Mouse (Mus musculus): ENCODE measurements around the gene Tas2r126. TPM values are rescaled to one million over a fixed set of nuclear protein-coding genes. Genes with fewer than 3 reads are reported as not detected.
"Not testable (repeated sequence)": the region's sequence is repeated elsewhere in the genome, so short reads cannot be mapped to it uniquely, and the experiment has no call there.

The Tas2r126 gene
- polyA plus RNA-seq, 1 experiment from 2014 or later, result not detected

GRCm38 (mm10) chr6:42447381-42447780, 13.0 kb downstream of the Tas2r126 start:
- Histone ChIP-seq H3K36me3 (ENCODE audit: control insufficient read depth, insufficient read depth, low read length) (no peaks in the 10 kb centered on the region), H3K4me1 (ENCODE audit: control insufficient read depth, insufficient read depth, low read length) (no peaks in the 10 kb centered on the region), H3K9ac (ENCODE audit: low read length) (no peak overlapping the region), H3K27ac (replicated peaks; ENCODE audit: low read depth, low read length) (no peak overlapping the region), H3K4me3 (ENCODE audit: low read depth, low read length) (no peak overlapping the region), H3K27me3 (ENCODE audit: control insufficient read depth, insufficient read depth, low read length) (no peaks in the 10 kb centered on the region), H3K9me3 (ENCODE audit: control insufficient read depth, low read length) (no peaks in the 10 kb centered on the region), H3K4me2 (ENCODE audit: low read depth, severe bottlenecking) (no peak overlapping the region)
- 93% methylated on average over 2 of the region's 2 CpGs for WGBS
- DNase-seq (ENCODE audit: low spot score) (no peak), ATAC-seq (ENCODE audit: insufficient number of reproducible peaks, low FRiP score, low TSS enrichment, low read depth) (no peak)

- H3K4me3 ChIP-seq (ENCODE audit: low read depth, low read length), result no peak within 1 kb of the TSS
- no peaks in the 10 kb centered on the region for H3K27me3 ChIP-seq (ENCODE audit: control insufficient read depth, insufficient read depth, low read length)
- no peaks in the 10 kb centered on the region for H3K4me1 ChIP-seq (ENCODE audit: control insufficient read depth, insufficient read depth, low read length)
- DNase-seq (ENCODE audit: low spot score) (no peak), ATAC-seq (ENCODE audit: insufficient number of reproducible peaks, low FRiP score, low TSS enrichment, low read depth) (no peak)
- WGBS, result 81% methylated on average over 1 of the region's 1 CpGs
- H3K27ac ChIP-seq (replicated peaks; ENCODE audit: low read depth, low read length), result no peak within 1 kb of the TSS
- no peaks in the 10 kb centered on the region for H3K9me3 ChIP-seq (ENCODE audit: control insufficient read depth, low read length)
- no peak within 1 kb of the TSS for H3K4me2 ChIP-seq (ENCODE audit: low read depth, severe bottlenecking)
- H3K36me3 ChIP-seq (ENCODE audit: control insufficient read depth, insufficient read depth, low read length), result no peaks in the 10 kb centered on the region
- H3K9ac ChIP-seq (ENCODE audit: low read length), result no peak within 1 kb of the TSS
Measured at GRCm38 (mm10) chr6:42465096-42465495, 30.8 kb downstream of the Tas2r126 start, which contains the start of gene Olfr458. Olfr458 (minus strand) TSS chr6:42465196.

- no peaks in the 10 kb centered on the region for H3K9me3 ChIP-seq (ENCODE audit: control insufficient read depth, low read length)
- H3K9ac ChIP-seq (ENCODE audit: low read length), result no peak overlapping the region
- no peaks in the 10 kb centered on the region for H3K4me1 ChIP-seq (ENCODE audit: control insufficient read depth, insufficient read depth, low read length)
- H3K4me2 ChIP-seq (ENCODE audit: low read depth, severe bottlenecking), result no peak overlapping the region
- WGBS, result 91% methylated on average over 4 of the region's 4 CpGs
- no peaks in the 10 kb centered on the region for H3K36me3 ChIP-seq (ENCODE audit: control insufficient read depth, insufficient read depth, low read length)
- H3K27me3 ChIP-seq (ENCODE audit: control insufficient read depth, insufficient read depth, low read length), result no peaks in the 10 kb centered on the region
- no peak for DNase-seq (ENCODE audit: low spot score)
- H3K4me3 ChIP-seq (ENCODE audit: low read depth, low read length), result no peak overlapping the region
- H3K27ac ChIP-seq (replicated peaks; ENCODE audit: low read depth, low read length), result no peak overlapping the region
- ATAC-seq (ENCODE audit: insufficient number of reproducible peaks, low FRiP score, low TSS enrichment, low read depth), result no peak
Measured at GRCm38 (mm10) chr6:42470542-42470941, 36.2 kb downstream of the Tas2r126 start.

- H3K27me3 ChIP-seq (ENCODE audit: control insufficient read depth, insufficient read depth, low read length); H3K4me3 ChIP-seq (ENCODE audit: low read depth, low read length); H3K4me2 ChIP-seq (ENCODE audit: low read depth, severe bottlenecking); H3K36me3 ChIP-seq (ENCODE audit: control insufficient read depth, insufficient read depth, low read length); H3K9me3 ChIP-seq (ENCODE audit: control insufficient read depth, low read length); DNase-seq (ENCODE audit: low spot score); H3K4me1 ChIP-seq (ENCODE audit: control insufficient read depth, insufficient read depth, low read length); H3K27ac ChIP-seq (replicated peaks; ENCODE audit: low read depth, low read length); H3K9ac ChIP-seq (ENCODE audit: low read length); ATAC-seq (ENCODE audit: insufficient number of reproducible peaks, low FRiP score, low TSS enrichment, low read depth): not testable (repeated sequence)
- WGBS, result 89% methylated on average over 4 of the region's 4 CpGs
Measured at GRCm38 (mm10) chr6:42471298-42471697, 37.0 kb downstream of the Tas2r126 start.

- DNase-seq (ENCODE audit: low spot score), result no peak
- 73% methylated on average over 1 of the region's 1 CpGs for WGBS
- Histone ChIP-seq H3K4me2 (ENCODE audit: low read depth, severe bottlenecking) (no peak within 1 kb of the TSS), H3K36me3 (ENCODE audit: control insufficient read depth, insufficient read depth, low read length) (no peaks in the 10 kb centered on the region), H3K9me3 (ENCODE audit: control insufficient read depth, low read length) (no peaks in the 10 kb centered on the region), H3K27ac (replicated peaks; ENCODE audit: low read depth, low read length) (no peak within 1 kb of the TSS), H3K4me1 (ENCODE audit: control insufficient read depth, insufficient read depth, low read length) (no peaks in the 10 kb centered on the region), H3K4me3 (ENCODE audit: low read depth, low read length) (no peak within 1 kb of the TSS), H3K9ac (ENCODE audit: low read length) (no peak within 1 kb of the TSS), H3K27me3 (ENCODE audit: control insufficient read depth, insufficient read depth, low read length) (no peaks in the 10 kb centered on the region)
- ATAC-seq (ENCODE audit: insufficient number of reproducible peaks, low FRiP score, low TSS enrichment, low read depth), result no peak
Measured at GRCm38 (mm10) chr6:42476235-42476634, 41.9 kb downstream of the Tas2r126 start, which contains the start of gene Olfr457. Olfr457 (minus strand) TSS chr6:42476335.

GRCm38 (mm10) chr6:42484633-42485032, 50.3 kb downstream of the Tas2r126 start:
- Histone ChIP-seq H3K9ac (ENCODE audit: low read length) (no peak overlapping the region), H3K9me3 (ENCODE audit: control insufficient read depth, low read length) (no peaks in the 10 kb centered on the region), H3K36me3 (ENCODE audit: control insufficient read depth, insufficient read depth, low read length) (no peaks in the 10 kb centered on the region), H3K4me1 (ENCODE audit: control insufficient read depth, insufficient read depth, low read length) (no peaks in the 10 kb centered on the region), H3K4me3 (ENCODE audit: low read depth, low read length) (no peak overlapping the region), H3K27ac (replicated peaks; ENCODE audit: low read depth, low read length) (no peak overlapping the region), H3K27me3 (ENCODE audit: control insufficient read depth, insufficient read depth, low read length) (no peaks in the 10 kb centered on the region), H3K4me2 (ENCODE audit: low read depth, severe bottlenecking) (no peak overlapping the region)
- no peak for DNase-seq (ENCODE audit: low spot score)
- no peak for ATAC-seq (ENCODE audit: insufficient number of reproducible peaks, low FRiP score, low TSS enrichment, low read depth)

Other genes with a start within 250 kb of the Tas2r126 start
- not detected in 2 replicates for gene Tas2r144, start 219.2 kb upstream of the Tas2r126 start, polyA plus RNA-seq (2014; fragmentation: Nextera tagmentation; extraction: Ambion mirVana)
- gene Gstk1, start 188.6 kb upstream of the Tas2r126 start, polyA plus RNA-seq (2014; fragmentation: Nextera tagmentation; extraction: Ambion mirVana), result 21.1 and 22.6 TPM in 2 replicates
- 1.5 TPM in 2 replicates for gene Tmem139, start 172.6 kb upstream of the Tas2r126 start, polyA plus RNA-seq (2014; fragmentation: Nextera tagmentation; extraction: Ambion mirVana)
- 78.3 and 82.6 TPM in 2 replicates for gene Casp2, start 169.6 kb upstream of the Tas2r126 start, polyA plus RNA-seq (2014; fragmentation: Nextera tagmentation; extraction: Ambion mirVana)
- gene Clcn1, start 147.8 kb upstream of the Tas2r126 start, polyA plus RNA-seq (2014; fragmentation: Nextera tagmentation; extraction: Ambion mirVana), result 0.69 and 1.1 TPM in 2 replicates
- 0.85 and 0.89 TPM in 2 replicates for gene Fam131b, start 109.9 kb upstream of the Tas2r126 start, polyA plus RNA-seq (2014; fragmentation: Nextera tagmentation; extraction: Ambion mirVana)
- 97.7 and 101 TPM in 2 replicates for gene Zyx, start 84.9 kb upstream of the Tas2r126 start, polyA plus RNA-seq (2014; fragmentation: Nextera tagmentation; extraction: Ambion mirVana)
- gene Epha1, start 61.3 kb upstream of the Tas2r126 start, polyA plus RNA-seq (2014; fragmentation: Nextera tagmentation; extraction: Ambion mirVana), result 2.5 and 4.6 TPM in 2 replicates
- gene Tas2r143, start 34.3 kb upstream of the Tas2r126 start, polyA plus RNA-seq (2014; fragmentation: Nextera tagmentation; extraction: Ambion mirVana), result not detected in 2 replicates
- not detected in 2 replicates for gene Tas2r135, start 29.1 kb upstream of the Tas2r126 start, polyA plus RNA-seq (2014; fragmentation: Nextera tagmentation; extraction: Ambion mirVana)
- gene Olfr458, start 30.7 kb downstream of the Tas2r126 start, polyA plus RNA-seq (2014; fragmentation: Nextera tagmentation; extraction: Ambion mirVana), result not detected in 2 replicates
- gene Olfr457, start 41.8 kb downstream of the Tas2r126 start, polyA plus RNA-seq (2014; fragmentation: Nextera tagmentation; extraction: Ambion mirVana), result not detected in 2 replicates
- not detected in 2 replicates for gene Olfr456, start 52.7 kb downstream of the Tas2r126 start, polyA plus RNA-seq (2014; fragmentation: Nextera tagmentation; extraction: Ambion mirVana)
- not detected in 2 replicates for gene Olfr455, start 113.1 kb downstream of the Tas2r126 start, polyA plus RNA-seq (2014; fragmentation: Nextera tagmentation; extraction: Ambion mirVana)
- gene Tcaf3, start 163.2 kb downstream of the Tas2r126 start, polyA plus RNA-seq (2014; fragmentation: Nextera tagmentation; extraction: Ambion mirVana), result not detected in 2 replicates
- gene Tcaf2, start 210.7 kb downstream of the Tas2r126 start, polyA plus RNA-seq (2014; fragmentation: Nextera tagmentation; extraction: Ambion mirVana), result 1.8 and 3.0 TPM in 2 replicates